Mouse (Mus musculus) left cerebral cortex, postnatal 14 days (tissue): Measurements from ENCODE around the gene Arhgef6. TPM values are rescaled to one million over a fixed set of nuclear protein-coding genes. Genes with fewer than 3 reads are reported as not detected.

ENCODE experiments used
- DNase-seq, 2 experiments: peaks; one replicate each; pipeline ENCODE4 v3.0.0; 2021 to 2022; ENCODE audit warnings: low spot score in 2 of 2, mixed read lengths in 1 of 2
- intact Hi-C: fragments of 180-260 bp; cut with DNase I; formaldehyde crosslinking; loops from one replicate; pipeline ENCODE4 v1.15.1; 2025
- total RNA-seq, 2 experiments: library from RNA; stranded (reverse); gene quantifications; 2 replicates each; pipeline ENCODE4 v1.2.3; 2021

Arhgef6 gene
- total RNA-seq, 2 experiments from 2014 or later, result 10.0 to 12.9 TPM

- intact Hi-C loops, result no loop called here
- DNase-seq, result no peak
Observed at GRCm38 (mm10) chrX:57212862-57213261, 125.7 kb downstream of the Arhgef6 start.

- DNase-seq, result no peak
- intact Hi-C loops, result no loop called here
Observed at GRCm38 (mm10) chrX:57211876-57212275, 126.7 kb downstream of the Arhgef6 start, which contains the start of gene Cd40lg. Gene Cd40lg, plus strand, starts transcription at chrX:57212143.

GRCm38 (mm10) chrX:57210591-57210990, 127.9 kb downstream of the Arhgef6 start:
- intact Hi-C loops, result no loop called here
- no peak for DNase-seq

- DNase-seq, result no peak
- intact Hi-C loops, result no loop called here
Observed at GRCm38 (mm10) chrX:57200397-57200796, 138.1 kb downstream of the Arhgef6 start.

GRCm38 (mm10) chrX:57198036-57198435, 140.5 kb downstream of the Arhgef6 start:
- no peak for DNase-seq
- intact Hi-C loops, result no loop called here

- intact Hi-C loops, result no loop called here
- DNase-seq, result no peak
Observed at GRCm38 (mm10) chrX:57196319-57196718, 142.2 kb downstream of the Arhgef6 start.

GRCm38 (mm10) chrX:57189335-57189734, 149.2 kb downstream of the Arhgef6 start:
- no peak for DNase-seq
- intact Hi-C loops, result loop anchor here (10.0 kb wide), 1 partner anchor 65 kb away; no protein-coding TSS in a partner anchor

GRCm38 (mm10) chrX:57187301-57187700, 151.2 kb downstream of the Arhgef6 start:
- intact Hi-C loops, result loop anchor here (10.0 kb wide), 1 partner anchor 62 kb away; no protein-coding TSS in a partner anchor
- no peak for DNase-seq

GRCm38 (mm10) chrX:57183359-57183758, 155.2 kb downstream of the Arhgef6 start:
- intact Hi-C loops, result loop anchor here (10.0 kb wide), 1 partner anchor 59 kb away; no protein-coding TSS in a partner anchor
- DNase-seq, result no peak

- no peak for DNase-seq
- intact Hi-C loops, result loop anchor here (10.0 kb wide), 1 partner anchor 58 kb away; no protein-coding TSS in a partner anchor
Observed at GRCm38 (mm10) chrX:57182470-57182869, 156.1 kb downstream of the Arhgef6 start.

Other genes with a start within 250 kb of the Arhgef6 start
- gene Cd40lg, start 126.6 kb downstream of the Arhgef6 start, total RNA-seq, result not detected
- gene Rbmx, start 54.3 kb upstream of the Arhgef6 start, total RNA-seq, result 10 to 100 TPM; 42.9 to 46.7 TPM
- not detected for gene Gm364, start 70.4 kb upstream of the Arhgef6 start, total RNA-seq
- gene Gpr101, start 165.0 kb upstream of the Arhgef6 start, total RNA-seq, result 1 to 10 TPM; 1.9 to 5.7 TPM